Mouse (Mus musculus): ENCODE measurements at regions not wholly inside any gene's neighbourhood (a gene's known extent, or its start where the extent isn't known, plus 50 kb on each side); places are given as distances from the start of the nearest gene placed in this dataset.

GRCm38 (mm10) chr13:81040494-81040893, 157.3 kb downstream of the Arrdc3 start:
- no peak for TF ChIP-seq CTCF (IDR thresholded peaks at IDR 0.05; ENCODE audit: extremely low read depth, insufficient read length, insufficient replicate concordance, low read depth, low read length)
- no peak for TF ChIP-seq POLR2A (IDR thresholded peaks at IDR 0.05; ENCODE audit: low read depth, low read length)
